Mouse (Mus musculus): Measurements from ENCODE around the gene Tekt2. TPM values are rescaled to one million over a fixed set of nuclear protein-coding genes. Genes with fewer than 3 reads are reported as not detected.

Tekt2 gene
- 1 to 10 TPM; 1.8 to 2.1 TPM for total RNA-seq (2021)

DNA sequence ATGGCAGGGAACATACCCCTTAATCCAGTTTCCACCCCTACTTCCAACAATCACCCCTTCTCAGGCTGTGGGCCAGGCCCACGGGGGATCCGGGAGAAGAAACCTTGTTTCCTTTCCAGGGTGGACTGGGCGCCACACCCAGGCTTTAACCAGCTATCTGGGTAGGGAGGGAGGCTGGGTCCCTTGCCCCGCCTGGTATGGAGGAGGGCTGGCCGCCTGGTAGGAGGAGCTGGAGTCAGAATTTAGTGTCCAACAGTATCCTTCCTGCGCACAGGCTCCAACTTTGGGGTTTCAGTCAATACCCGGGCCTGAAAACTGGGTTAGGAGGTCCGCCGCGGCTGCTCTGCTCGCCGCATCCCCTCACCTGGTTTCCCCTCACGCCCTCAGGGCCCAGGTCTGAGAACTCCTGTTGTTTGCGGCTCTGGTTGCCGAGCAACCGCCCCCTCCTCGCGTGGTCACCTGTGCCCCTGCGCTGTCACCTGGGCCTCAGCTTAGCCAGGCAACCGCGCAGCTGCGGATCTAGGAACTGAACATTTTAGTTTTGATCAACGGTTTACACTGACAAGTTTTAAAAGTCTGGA lies at the start of gene Tekt2:
Tekt2 (minus strand) TSS at position 408 of the 581 bp plus-strand sequence.
- no peak for DNase-seq

DNA sequence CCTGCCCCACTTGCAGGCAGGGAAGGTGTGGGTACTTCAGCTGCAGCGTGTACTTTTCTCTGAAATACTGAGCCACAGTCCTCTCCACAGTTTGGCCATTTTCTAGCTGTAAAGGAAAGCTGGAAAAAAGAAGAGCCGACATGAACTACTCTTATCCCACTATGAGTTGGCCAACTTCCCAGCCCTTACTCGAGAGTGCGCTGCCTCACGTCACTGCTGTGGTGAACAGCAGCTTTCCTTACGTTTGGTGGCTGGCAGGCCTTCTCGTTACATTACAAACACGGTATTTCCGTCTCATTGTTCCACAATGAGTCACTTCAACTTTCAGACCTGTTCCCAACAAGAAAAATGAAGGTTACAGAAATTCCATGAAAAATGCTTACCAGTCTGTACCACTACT lies 46.0 kb upstream of the Tekt2 start:
- no peak for DNase-seq

DNA sequence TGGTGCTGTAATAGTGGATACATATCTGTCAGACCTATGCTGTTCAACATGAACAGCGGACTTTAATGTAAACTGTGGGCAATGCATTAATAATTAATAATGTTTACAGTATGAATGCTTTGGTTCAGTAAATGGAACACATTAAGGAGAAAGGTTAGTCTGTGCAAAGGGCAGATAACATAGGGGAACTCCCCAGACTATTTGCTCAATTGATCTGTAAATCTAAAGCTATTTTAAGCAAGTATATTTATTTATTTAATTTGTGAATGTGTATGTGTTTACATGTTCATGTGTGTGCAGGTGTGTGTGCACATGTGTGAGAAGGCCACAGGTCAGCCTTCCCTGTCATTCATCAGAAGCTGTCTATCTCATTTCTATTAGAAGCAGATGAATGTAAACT lies 34.6 kb upstream of the Tekt2 start:
- no peak for DNase-seq

DNA sequence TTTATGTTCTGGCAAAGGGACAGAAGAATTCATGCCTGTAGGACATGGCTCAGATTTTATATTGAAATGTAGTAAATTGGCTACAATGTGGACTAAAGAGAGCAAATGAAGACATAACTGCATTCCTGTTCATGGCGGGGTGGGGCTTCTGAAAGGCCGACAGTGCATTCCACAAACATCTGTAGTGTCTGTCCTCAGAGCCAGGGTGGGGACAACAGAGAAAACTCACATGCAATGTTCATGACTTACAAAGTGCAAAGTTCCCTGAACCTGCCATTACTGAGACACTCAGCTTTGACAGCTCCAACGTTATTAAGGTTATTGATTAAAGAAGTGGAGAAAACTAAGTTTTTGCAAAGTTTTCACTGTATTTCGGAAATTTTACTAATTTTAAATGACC lies 18.0 kb upstream of the Tekt2 start:
- no peak for DNase-seq

DNA sequence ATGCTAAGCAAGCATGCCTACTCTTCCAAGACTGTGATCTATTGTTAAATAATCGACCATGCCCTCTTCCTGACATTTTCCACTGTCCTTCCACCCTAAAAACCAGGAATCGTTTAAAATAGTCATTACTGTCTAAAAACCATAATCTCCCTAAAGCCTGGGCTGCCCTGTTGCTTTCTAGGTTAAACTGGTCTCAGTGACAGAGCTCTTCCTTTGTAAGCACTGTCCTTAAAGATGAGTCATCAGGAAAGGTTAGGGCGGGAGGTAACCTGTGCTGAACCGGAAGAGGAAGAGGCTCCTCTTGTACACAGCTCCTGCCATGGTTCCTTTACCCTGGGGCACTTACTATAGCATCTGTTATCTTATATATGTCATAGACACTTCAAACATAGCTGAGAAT lies 14.0 kb upstream of the Tekt2 start:
- no peak for DNase-seq

DNA sequence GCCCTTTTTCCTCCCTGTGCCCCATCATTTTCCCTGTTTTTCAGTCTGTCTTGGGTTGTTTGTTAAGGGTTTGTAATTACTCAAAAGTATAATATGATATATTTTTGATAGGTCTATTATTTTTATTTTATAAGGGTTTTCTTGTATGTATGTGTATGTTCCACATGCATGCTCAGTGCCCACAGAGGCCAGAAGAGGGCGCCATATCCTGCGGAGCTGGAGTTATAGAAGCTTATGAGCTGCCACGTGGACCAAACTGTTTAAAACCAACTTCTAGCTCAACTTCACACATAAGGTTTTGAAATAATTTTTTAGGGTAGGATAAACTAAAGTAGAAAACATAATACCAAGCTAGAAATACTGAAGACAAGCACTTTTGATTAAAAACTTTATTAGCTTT lies 6.9 kb upstream of the Tekt2 start:
- no peak for DNase-seq

DNA sequence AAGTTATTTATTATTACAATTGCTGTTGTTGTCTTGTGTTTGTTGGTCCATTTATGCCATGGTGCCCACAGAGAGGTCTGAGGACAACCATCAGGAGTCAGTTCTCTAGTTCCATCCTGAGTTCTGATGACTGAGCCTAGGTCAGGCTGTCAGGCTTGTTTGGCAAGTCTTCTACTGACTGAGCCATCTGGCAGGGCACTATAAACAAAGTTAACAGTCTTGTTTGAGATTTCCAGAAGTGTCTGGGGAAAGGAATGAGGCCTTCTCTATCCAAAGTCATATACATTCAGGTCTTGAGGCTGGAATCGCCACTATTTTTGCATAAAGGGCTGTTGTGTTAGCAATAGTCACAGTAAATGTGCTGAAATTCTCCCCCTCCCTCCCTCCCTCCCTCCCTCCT lies 6.3 kb upstream of the Tekt2 start:
- no peak for DNase-seq

DNA sequence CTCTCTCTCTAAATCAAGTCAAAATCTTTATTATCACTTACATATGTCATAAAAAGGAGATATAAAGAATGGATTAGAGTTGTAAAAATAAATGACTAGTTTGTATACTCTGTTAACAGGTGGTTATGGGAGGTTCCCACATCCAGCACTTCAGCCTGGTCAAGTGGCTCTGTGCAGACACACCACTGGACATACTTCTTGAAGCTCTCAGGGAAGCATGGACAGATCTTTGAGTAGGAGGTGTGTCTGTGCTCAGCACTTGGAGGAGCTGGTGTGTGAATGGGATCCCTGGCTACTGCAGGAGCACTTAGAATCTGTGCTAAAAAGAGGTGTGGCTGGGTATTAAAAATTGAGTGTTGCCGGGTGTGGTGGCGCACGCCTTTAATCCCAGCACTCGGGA lies 4.8 kb upstream of the Tekt2 start:
- DNase-seq: no peak

DNA sequence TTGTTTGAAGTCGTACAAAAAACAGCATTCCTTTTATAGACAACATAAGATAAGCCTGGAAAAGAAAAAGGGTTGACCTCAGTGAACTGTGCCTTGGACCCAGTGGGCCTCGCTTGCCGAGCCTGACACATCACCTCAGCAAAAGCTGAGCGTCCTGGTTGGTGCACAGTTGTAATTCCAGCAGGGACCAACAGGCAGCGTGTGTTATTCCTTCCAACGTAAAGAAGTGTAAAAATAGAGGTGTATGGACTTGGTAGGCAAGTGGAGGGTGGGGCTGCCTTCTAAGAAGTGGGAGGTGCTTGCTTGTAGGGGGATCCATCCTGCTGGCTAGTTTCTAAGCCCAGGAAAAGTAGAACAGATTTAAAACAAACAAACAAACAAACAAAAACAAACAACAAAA lies 548 bp upstream of the Tekt2 start:
- no peak for DNase-seq

DNA sequence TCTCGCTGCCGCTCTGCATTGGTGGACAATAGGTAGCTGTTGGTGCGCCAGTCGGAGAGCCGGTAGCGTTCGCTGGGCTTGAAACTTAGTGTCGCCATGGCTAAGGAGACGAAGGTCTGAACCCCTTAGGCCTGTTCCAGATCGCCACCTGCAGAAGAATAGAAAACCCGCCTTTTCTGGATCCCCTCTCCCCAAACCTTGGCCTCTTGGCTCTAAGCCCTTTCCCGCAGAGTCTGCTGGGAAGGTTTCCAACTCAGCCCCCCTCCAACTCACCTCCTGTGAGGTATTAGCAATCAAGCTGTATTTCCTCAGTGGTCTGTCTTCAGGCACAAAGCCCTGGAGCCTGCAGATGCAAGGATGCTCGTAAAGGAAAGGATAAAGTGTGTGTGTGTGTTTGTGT lies 627 bp downstream of the Tekt2 start:
- no peak for DNase-seq

DNA sequence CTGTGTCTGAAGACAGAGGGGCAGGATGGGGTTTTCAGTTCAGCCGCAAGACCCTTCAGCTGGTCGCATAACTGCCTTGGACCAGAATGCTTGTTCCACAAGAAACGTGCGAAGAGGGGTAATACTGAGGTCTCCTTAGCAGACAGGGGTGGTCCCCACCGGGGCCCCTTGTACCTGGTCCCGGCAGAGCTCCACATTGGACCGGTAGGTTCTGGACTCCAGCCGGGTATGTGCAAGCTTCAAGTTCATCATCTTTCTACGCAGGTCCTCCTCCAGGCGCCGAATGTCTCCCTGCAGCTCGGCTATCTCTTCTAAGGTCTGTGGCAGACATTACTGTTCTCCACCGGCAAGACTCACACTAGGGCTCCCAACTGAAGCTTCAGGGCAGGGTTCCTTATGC lies 2.8 kb downstream of the Tekt2 start:
- no peak for DNase-seq

DNA sequence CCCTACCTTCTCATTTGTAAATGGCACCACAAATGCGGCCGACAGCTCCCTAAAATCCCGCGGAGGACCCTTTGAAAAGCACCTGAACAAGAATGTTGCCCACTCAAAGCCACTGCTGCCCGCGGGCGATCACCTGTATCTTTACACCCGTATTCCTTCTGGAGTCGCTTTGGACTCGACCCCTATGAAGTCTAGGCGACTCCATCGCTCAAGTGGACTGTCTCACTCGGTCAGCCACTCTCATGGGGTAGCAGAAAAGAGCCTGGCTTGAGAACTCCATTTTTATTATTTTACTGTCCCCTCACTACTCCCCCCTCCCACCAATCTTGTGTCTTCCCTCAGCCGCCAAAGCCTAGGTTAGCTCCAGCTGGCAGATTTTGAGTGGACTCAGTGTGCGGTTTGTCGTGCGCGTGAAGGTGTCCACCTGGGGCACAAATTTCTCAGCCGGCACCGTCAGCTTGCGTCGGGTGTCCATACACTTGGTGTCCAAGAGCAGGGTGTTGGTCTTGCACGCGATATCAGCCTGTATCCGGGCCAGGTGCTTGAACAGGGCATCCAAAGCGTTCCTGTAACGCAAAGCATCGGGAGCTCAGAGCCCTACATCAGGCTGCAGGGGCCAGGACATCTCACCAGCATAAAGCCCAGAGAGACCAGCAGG lies 3.5 kb downstream of the Tekt2 start:
- DNase-seq: no peak

DNA sequence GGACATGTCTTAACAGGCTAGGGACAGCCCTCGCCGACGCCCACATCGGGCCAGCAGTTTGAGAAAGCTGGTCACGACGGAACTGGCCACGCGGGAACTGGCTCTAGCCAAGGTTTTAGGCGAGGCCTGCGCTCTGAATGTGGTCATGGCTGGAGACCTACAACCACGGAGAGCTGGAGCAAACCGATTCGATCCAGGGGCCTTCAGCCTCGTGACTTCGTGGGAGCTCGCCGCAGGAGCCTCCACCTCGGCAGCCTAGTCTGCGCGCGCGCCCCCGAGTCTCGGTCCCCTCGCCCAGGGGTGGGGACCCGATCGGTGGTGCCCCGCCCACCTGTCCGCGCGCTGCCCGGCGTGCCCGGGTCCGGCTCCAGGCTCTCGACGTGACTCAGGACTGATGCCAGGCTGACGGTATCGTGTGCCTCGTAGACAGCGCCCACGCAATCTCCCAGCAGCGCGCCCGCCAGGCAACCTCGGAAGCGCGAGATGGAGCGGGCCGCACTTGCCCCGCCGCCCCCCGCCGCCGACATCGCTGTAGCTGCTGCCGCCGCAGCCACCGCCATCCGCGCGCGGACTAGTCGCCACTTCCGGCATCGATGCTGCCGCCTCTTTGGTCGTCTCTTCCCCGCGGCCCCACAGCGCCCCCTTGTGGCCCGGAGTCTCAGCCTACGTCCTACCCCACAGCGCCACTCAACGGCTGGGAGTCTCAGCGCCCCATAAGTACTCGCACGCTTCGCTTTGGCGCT lies 4.2 kb downstream of the Tekt2 start, which contains the start of gene Adprhl2:
Adprhl2 (minus strand) TSS at position 593 of the 743 bp plus-strand sequence.
- DNase-seq: peak; percentile 98 to 99

DNA sequence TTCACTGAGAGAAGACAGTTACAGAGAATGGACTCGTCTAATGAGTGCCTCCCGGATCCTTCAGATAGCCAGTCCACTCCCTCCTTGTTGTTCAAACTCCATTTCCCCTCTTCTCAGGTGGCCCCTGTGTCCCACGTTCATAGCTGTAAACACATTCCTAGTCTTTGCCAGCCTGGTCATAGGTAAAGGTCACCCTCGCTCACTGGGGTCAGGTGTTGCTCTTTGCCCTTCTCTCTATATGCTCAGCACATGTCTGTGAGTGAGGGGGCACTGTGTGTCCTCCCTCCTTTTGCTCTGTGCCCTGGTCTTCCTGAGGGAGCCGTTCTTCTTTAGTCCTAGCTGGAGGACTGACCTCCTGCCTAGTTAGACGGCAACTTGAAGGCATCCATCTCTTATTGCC lies 5.7 kb downstream of the Tekt2 start:
- no peak for DNase-seq

DNA sequence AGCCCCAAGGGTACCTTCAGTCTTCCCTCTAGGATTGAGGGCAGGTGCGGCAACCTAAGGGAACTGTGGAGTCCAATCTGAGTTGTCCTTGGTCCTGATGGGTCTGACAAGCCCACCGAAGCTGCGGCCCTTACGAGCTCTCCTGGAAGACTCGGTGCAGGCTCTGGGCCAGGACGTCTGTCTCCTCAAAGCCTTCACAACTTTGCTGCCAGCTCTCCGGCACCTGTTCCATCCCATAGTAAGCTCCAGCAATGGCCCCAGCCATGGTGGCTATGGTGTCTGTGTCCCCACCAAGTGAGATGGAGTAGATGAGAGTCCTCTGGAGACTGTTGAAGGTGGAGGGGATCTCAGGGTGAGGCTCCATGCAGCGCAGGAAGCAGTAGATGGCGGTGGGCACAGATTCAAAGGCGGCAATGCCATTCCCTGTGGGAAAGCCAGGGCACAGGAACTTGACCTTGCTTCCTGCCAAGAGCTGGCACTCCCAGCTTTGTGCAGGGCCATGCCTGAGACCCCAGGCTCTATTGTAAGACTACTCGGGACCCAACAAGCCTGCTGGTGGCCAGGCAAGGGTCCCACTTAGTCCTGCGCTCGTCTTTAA lies 8.9 kb downstream of the Tekt2 start:
- no peak for DNase-seq

DNA sequence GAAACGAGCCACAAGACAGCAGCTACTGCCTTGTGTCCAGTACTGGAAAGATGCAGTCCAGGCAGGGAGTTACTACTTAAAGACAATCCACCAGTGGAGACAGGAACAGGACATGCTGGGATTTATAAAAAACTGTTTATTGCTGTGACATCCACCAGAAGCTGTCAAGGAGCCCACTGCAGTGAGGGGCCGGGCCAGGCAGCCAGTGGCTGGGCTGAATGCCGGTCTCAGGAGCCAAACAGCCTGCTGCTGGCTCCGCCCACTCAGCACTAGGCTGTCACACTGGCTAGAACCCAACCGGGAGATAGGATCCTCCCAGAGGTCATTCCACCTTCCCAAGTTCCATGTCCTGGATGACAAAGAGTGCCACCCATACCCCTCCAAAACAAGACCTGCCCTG lies 9.6 kb downstream of the Tekt2 start:
- DNase-seq: peak in 1 of 2 experiments; percentile 45

DNA sequence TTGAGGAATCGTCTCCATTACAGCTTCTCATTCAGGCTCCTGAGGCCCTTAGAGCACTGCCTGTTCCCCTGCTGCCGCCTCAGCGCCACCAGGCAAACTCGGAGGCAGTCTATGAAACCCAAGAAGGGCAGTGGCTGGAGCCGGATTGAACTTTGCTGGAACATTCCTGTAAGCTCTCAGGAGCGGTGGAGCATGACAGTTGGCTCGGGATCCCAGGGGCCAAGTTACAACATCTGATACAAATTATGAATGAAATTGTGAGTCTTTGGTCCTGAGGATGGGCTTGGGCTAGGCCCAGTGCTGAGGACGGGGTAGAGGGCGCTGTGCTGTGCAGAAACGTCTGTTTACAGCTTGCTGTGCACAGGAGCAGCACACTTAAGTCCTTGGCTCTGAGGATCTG lies 11.1 kb downstream of the Tekt2 start:
- DNase-seq: no peak

DNA sequence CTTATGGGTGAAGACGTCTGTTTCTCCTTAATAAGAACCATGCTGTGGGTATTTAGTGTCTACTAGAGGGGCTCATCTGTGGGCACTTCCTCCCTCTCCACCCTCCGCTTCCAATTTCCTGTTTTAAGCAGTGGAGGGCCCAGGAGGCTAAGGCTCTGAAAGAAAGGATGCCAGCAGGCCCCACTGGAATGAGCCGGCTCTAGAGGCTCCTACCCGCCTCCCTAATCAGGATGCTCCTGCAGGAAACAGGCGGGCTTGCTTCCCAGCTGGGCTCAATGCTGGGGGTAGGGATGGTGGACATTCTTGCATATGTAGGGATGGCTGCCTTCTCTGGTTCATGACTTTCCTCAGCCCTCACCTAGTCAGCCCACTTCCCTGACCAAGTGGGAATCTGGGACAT lies 12.3 kb downstream of the Tekt2 start:
- DNase-seq: no peak

DNA sequence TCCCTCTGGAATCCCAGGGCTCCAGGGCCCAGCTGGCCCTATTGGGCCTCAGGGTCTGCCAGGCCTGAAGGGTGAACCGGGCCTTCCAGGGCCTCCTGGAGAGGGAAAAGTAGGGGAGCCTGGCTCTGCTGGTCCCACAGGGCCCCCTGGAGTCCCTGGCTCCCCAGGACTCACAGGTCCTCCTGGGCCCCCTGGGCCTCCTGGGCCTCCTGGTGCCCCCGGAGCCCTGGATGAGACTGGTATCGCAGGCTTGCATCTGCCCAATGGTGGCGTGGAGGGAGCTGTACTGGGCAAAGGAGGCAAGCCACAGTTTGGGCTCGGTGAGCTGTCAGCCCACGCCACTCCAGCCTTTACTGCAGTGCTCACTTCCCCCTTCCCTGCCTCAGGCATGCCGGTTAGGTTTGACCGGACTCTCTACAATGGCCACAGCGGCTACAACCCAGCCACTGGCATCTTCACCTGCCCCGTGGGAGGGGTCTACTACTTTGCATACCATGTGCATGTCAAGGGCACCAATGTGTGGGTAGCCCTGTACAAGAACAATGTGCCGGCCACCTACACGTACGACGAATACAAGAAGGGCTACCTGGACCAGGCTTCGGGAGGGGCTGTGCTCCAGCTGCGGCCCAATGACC lies 13.8 kb downstream of the Tekt2 start:
- DNase-seq: no peak

DNA sequence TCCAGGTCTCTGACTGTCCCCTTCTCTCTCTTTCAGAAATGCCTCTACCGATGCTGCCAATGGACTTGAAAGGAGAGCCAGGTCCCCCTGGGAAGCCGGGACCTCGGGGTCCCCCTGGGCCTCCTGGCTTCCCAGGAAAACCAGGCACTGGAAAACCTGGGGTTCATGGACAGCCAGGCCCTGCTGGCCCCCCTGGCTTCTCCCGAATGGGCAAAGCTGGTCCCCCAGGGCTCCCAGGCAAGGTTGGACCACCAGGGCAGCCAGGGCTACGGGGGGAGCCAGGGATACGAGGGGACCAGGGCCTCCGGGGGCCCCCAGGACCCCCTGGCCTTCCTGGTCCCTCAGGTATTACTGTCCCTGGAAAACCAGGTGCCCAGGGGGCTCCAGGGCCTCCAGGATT lies 15.1 kb downstream of the Tekt2 start:
- DNase-seq: no peak

DNA sequence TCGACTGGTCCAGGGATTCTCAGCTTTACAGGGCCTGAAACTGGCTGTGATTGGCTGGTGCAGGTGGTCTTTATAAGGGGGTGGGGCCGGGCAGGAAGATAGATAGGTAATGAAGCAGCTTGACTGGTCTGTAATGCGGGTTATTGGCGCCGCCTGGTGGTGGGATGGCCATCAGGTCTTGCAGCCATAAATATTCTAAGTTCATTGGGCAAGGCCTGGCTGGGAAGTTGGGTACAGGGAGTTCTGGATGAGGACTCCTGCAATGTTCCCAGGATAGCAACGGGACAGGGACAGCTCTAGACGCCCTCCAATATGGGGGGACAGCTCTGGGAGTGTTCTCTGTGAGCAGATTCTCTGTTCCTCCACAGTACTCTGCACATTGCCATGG lies 15.6 kb downstream of the Tekt2 start:
- DNase-seq: peak; percentile 83 to 87

DNA sequence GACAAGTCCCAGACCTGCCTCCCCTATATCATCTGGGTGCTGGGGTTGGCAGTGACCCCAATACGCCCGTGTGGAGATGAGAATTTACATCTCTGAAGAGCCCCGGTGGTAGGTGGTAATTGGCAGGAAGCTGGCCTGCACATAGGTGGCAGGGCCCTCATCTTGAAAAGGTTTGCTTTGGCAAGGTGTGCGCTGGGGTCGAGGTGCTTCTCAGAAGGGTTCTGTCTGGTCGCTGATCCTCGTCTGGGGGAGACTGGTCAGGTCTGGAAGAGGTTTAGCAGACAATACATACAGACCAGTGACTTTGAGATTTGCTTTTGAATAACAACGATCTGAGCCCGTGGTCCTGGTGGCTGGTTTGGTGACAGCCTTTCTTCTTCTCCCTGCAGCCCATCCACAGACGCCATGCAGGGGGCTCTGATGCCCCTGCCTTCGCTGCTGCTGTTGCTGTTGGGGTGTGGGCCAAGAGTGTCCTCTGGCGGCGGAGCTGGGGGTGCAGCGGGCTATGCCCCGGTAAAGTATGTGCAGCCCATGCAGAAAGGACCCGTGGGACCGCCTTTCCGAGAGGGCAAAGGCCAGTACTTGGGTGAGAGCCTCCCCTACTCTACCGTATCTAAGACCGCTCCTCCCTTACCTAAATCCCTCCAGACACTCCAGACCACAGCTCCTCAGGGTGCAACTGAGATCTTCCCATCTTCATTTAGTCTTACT lies 16.1 kb downstream of the Tekt2 start:
- no peak for DNase-seq

All from layer of hippocampus, postnatal 36 days (tissue).